Comparison of ENCODE assay signal across 12 mouse cellular contexts in genomic region chr5:43477953-43478352, GRCm38 (mm10). TPM values are rescaled to one million over a fixed set of nuclear protein-coding genes. Genes with fewer than 3 reads are reported as not detected.
"Had no signal": no experiment of that assay in that cellular context is flagged by ENCODE, and none has a peak within 500 bp of the region (broad histone marks: within the 10 kb centered on the region; RNA-seq: fewer than 3 reads in every experiment).

No protein-coding gene starts in this region.

- H3K9ac ChIP-seq: lung, embryonic 15.5 days; midbrain, embryonic 13.5 days had no signal

- H3K36me3 ChIP-seq: limb, embryonic 10.5 days; lung, embryonic 15.5 days; midbrain, embryonic 13.5 days had no signal

- ATAC-seq: midbrain, embryonic 13.5 days had no signal

- H3K4me2 ChIP-seq: liver, embryonic 11.5 days; lung, embryonic 15.5 days; midbrain, embryonic 13.5 days had no signal

- H3K27me3 ChIP-seq: lung, embryonic 15.5 days; midbrain, embryonic 13.5 days had no signal

- H3K9me3 ChIP-seq: limb, embryonic 10.5 days; lung, embryonic 15.5 days; midbrain, embryonic 13.5 days had no signal

- DNase-seq: kidney, adult 8-10 months; kidney, postnatal 25 days; right cerebral cortex, adult 18-20 months; right cerebral cortex, postnatal 25 days; thymus, postnatal 4 days had no signal

- H3K4me3 ChIP-seq: left cerebral cortex, adult 2 months; limb, embryonic 10.5 days; lung, embryonic 15.5 days; midbrain, embryonic 13.5 days had no signal

- H3K27ac ChIP-seq: left cerebral cortex, adult 2 months; limb, embryonic 10.5 days; lung, embryonic 15.5 days; midbrain, embryonic 13.5 days; stomach, postnatal 0 days had no signal

- H3K4me1 ChIP-seq: midbrain, embryonic 13.5 days had no signal

RNA-seq across cellular contexts. Expression of gene C1qtnf7, which starts 37.4 kb away (rescaled TPM):
- total RNA-seq: megakaryocyte-erythroid progenitor cell, adult 5-6 weeks had no signal
